Mouse (Mus musculus): ENCODE results near the gene Atf7ip. TPM values are rescaled to one million over a fixed set of nuclear protein-coding genes. Genes with fewer than 3 reads are reported as not detected.

Atf7ip gene
- total and polyA plus RNA-seq, 2 experiments from 2014 or later: 28.7 to 43.1 TPM

DNA sequence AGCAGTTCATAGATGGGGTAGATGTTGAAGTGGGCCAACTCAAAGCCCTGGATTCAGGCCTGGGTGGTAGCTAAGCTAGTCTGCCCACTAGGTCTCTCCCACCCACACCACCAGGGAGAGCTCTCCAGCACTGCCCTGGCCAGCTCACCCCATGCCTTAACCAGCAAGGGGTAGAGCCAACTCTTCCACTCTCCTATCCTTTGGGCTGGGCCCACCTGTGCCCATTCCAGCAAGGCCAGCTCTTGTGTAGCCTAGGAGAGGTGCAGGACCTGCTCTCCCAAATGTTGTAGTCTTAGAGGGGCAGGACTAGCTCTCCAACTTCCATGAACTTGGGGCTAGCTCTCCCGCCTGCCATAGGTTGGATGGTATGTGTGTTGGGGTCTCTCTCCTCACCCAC is 18.4 kb upstream of the Atf7ip start:
- ATAC-seq (ENCODE audit: low FRiP score) (no peak), DNase-seq (ENCODE audit: low spot score) (no peak)
- H3K4me1 ChIP-seq (ENCODE audit: insufficient read depth, low read length): no peaks in the 10 kb centered on the region
- no peak overlapping the region for H3K4me2 ChIP-seq (ENCODE audit: low read depth, low read length, poor library complexity, severe bottlenecking)
- no peaks in the 10 kb centered on the region for H3K36me3 ChIP-seq (ENCODE audit: insufficient read depth, low read length)
- no peaks in the 10 kb centered on the region for H3K27me3 ChIP-seq (ENCODE audit: insufficient read depth, low read length)
- H3K4me3 ChIP-seq (ENCODE audit: low read depth, low read length): no peak overlapping the region
- no peak overlapping the region for H3K27ac ChIP-seq (ENCODE audit: low read depth, low read length)
- WGBS: 95% methylated on average over 1 of the region's 1 CpGs
- no peak for TF ChIP-seq CTCF (IDR thresholded peaks at IDR 0.05)
- no peaks in the 10 kb centered on the region for H3K9me3 ChIP-seq (ENCODE audit: low read length)
- H3K9ac ChIP-seq (replicated peaks; ENCODE audit: low read length, poor library complexity, severe bottlenecking): no peak overlapping the region

DNA sequence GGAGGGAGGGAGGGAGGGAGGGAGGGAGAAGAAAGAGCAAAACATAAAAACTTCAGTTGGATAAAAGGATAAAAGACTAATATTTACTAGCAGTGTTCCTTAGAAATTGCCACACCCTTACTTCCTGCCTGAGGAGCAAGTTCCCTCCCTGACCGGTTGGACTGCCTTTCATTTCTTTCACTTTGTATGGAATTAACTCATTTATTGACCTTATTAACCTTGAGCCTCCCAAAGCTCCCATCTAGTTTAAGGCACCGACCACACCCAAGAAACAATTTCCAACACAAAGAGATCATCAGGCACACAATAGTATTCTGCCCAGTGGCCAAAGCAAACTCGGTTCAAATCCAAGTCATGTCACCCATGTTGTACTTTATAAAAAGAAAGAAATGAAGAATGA is 16.1 kb upstream of the Atf7ip start:
- 74% methylated on average over 3 of the region's 3 CpGs for WGBS
- ATAC-seq (ENCODE audit: low FRiP score): no peak
- H3K9me3 ChIP-seq (ENCODE audit: low read length): no peaks in the 10 kb centered on the region
- no peak for TF ChIP-seq CTCF (IDR thresholded peaks at IDR 0.05)
- H3K4me1 ChIP-seq (ENCODE audit: insufficient read depth, low read length): no peaks in the 10 kb centered on the region
- H3K36me3 ChIP-seq (ENCODE audit: insufficient read depth, low read length): no peaks in the 10 kb centered on the region
- no peak overlapping the region for H3K4me3 ChIP-seq (ENCODE audit: low read depth, low read length)
- no peak for DNase-seq (ENCODE audit: low spot score)
- H3K27me3 ChIP-seq (ENCODE audit: insufficient read depth, low read length): no peaks in the 10 kb centered on the region
- H3K27ac ChIP-seq (ENCODE audit: low read depth, low read length): no peak overlapping the region
- H3K4me2 ChIP-seq (ENCODE audit: low read depth, low read length, poor library complexity, severe bottlenecking): no peak overlapping the region
- H3K9ac ChIP-seq (replicated peaks; ENCODE audit: low read length, poor library complexity, severe bottlenecking): no peak overlapping the region

DNA sequence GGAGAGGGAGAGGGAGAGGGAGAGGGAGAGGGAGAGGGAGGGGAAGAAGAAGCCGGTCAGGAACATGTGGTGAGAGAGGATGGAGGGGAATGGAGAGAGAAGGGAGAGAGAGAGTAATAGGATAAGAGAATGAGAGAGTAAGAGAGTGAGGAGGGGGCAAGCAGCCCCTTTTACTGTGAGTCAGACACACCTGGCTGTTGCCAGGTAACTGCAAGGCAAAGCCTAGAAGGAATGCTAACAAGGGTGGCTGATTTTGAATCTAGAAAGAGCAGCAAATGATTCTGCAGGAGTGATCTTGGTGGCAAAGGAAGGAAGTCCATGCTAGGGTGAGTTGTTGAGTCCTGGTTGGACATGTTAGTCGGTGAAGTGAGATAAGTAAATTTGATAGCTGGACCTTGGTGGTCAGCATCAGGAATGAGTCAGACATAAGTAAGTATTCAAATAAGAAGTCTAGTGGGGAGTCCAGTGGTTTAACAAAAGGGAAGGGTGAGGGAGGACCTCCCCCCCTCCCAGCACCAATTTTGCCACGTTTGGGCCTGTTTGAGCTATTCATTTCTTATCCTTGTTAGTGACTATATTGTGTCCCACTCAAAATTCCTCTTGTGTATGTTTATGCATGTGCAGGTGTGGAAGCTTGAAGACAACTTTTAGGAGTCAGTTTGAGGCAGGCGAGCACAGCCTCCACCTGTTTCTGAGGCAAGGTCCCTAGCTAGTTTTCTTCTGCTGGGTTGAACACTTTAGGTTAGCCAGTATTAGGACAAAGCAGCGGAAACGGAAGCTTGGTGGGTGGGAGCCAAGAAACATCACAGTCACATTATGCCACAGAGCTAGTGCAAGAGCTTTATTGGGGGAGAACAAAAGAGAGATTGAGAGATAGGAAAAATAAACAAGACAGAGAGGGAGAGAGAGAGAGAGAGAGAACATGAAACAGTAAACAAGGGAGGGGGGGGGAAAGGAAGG is 15.2 kb upstream of the Atf7ip start:
- Histone ChIP-seq H3K9ac (replicated peaks; ENCODE audit: low read length, poor library complexity, severe bottlenecking) (no peak overlapping the region), H3K27ac (ENCODE audit: low read depth, low read length) (no peak overlapping the region), H3K27me3 (ENCODE audit: insufficient read depth, low read length) (no peaks in the 10 kb centered on the region), H3K4me1 (ENCODE audit: insufficient read depth, low read length) (no peaks in the 10 kb centered on the region), H3K9me3 (ENCODE audit: low read length) (no peaks in the 10 kb centered on the region), H3K4me2 (ENCODE audit: low read depth, low read length, poor library complexity, severe bottlenecking) (no peak overlapping the region), H3K4me3 (ENCODE audit: low read depth, low read length) (no peak overlapping the region), H3K36me3 (ENCODE audit: insufficient read depth, low read length) (no peaks in the 10 kb centered on the region)
- WGBS: 69% methylated on average over 6 of the region's 6 CpGs
- DNase-seq (ENCODE audit: low spot score) (no peak), ATAC-seq (ENCODE audit: low FRiP score) (no peak)
- no peak for TF ChIP-seq CTCF (IDR thresholded peaks at IDR 0.05)

DNA sequence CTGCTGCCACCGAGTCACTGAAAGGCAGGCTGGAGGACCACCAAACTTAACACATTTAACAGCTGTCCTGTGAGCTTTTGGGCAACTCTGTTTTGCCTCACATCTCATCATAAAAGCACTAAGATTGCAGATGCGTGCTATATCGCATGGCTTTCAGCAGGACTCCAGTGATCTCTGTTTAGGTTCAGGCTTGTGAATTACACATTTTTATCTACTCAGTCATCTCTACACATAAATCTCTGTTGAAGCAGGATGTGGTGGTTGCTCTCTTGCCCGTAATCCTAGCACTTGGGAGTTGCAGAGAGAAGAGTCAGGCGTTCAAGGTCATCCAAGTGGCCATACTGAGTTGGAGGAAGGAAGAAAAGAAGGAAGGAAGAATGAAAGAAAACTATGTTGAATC is 14.3 kb upstream of the Atf7ip start:
- DNase-seq (ENCODE audit: low spot score): no peak
- Histone ChIP-seq H3K4me2 (ENCODE audit: low read depth, low read length, poor library complexity, severe bottlenecking) (no peak overlapping the region), H3K4me1 (ENCODE audit: insufficient read depth, low read length) (no peaks in the 10 kb centered on the region), H3K9me3 (ENCODE audit: low read length) (no peaks in the 10 kb centered on the region), H3K27ac (ENCODE audit: low read depth, low read length) (no peak overlapping the region), H3K36me3 (ENCODE audit: insufficient read depth, low read length) (no peaks in the 10 kb centered on the region), H3K4me3 (ENCODE audit: low read depth, low read length) (no peak overlapping the region), H3K9ac (replicated peaks; ENCODE audit: low read length, poor library complexity, severe bottlenecking) (no peak overlapping the region), H3K27me3 (ENCODE audit: insufficient read depth, low read length) (no peaks in the 10 kb centered on the region)
- no peak for TF ChIP-seq CTCF (IDR thresholded peaks at IDR 0.05)
- no peak for ATAC-seq (ENCODE audit: low FRiP score)
- 90% methylated on average over 5 of the region's 5 CpGs for WGBS

DNA sequence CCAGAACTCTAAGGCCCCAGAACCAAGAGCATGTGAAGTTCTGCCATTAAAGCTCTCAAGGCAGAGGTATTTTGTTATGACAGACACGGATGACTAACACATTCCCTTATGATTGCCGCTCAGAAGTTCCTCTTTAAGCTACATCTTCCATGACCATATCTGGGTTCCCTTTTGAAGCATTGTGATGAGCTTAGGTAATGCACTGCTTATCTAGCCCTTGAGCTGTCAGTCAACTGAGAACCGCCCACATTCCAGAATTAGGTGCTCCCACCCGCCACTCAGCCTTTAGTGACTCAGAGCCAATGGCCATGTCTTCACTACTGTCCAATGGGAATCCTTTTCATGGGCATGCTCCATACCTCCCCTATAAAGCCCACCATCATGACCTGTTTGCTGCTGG is 13.7 kb upstream of the Atf7ip start:
- Histone ChIP-seq H3K4me2 (ENCODE audit: low read depth, low read length, poor library complexity, severe bottlenecking) (no peak overlapping the region), H3K9me3 (ENCODE audit: low read length) (no peaks in the 10 kb centered on the region), H3K36me3 (ENCODE audit: insufficient read depth, low read length) (no peaks in the 10 kb centered on the region), H3K9ac (replicated peaks; ENCODE audit: low read length, poor library complexity, severe bottlenecking) (no peak overlapping the region), H3K27me3 (ENCODE audit: insufficient read depth, low read length) (no peaks in the 10 kb centered on the region), H3K4me3 (ENCODE audit: low read depth, low read length) (no peak overlapping the region), H3K4me1 (ENCODE audit: insufficient read depth, low read length) (no peaks in the 10 kb centered on the region), H3K27ac (ENCODE audit: low read depth, low read length) (no peak overlapping the region)
- WGBS: 96% methylated on average over 4 of the region's 4 CpGs
- DNase-seq (ENCODE audit: low spot score): no peak
- ATAC-seq (ENCODE audit: low FRiP score): no peak
- TF ChIP-seq CTCF (IDR thresholded peaks at IDR 0.05): no peak

DNA sequence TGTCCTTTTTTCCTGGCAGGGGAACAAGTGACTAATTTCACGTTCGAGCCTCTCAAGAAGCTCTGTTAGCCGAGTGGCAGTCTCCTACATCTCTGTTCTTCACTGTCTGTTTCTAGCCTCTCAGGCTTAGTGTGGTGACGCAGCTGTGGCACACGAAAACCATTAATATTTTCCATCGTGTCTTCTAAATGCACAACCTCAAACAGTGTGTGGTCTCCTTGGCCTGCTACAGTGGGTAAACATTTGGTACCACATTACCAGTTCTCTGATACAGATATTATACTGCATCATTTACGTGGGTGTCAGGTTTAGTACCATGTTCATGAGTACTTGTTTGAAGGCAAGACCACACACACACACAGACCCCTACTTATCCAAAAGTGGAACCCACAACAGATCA is 12.5 kb upstream of the Atf7ip start:
- WGBS: 91% methylated on average over 7 of the region's 7 CpGs
- no peak overlapping the region for H3K4me2 ChIP-seq (ENCODE audit: low read depth, low read length, poor library complexity, severe bottlenecking)
- no peak overlapping the region for H3K4me3 ChIP-seq (ENCODE audit: low read depth, low read length)
- H3K36me3 ChIP-seq (ENCODE audit: insufficient read depth, low read length): no peaks in the 10 kb centered on the region
- H3K9ac ChIP-seq (replicated peaks; ENCODE audit: low read length, poor library complexity, severe bottlenecking): no peak overlapping the region
- TF ChIP-seq CTCF (IDR thresholded peaks at IDR 0.05): no peak
- H3K27ac ChIP-seq (ENCODE audit: low read depth, low read length): no peak overlapping the region
- DNase-seq (ENCODE audit: low spot score): no peak
- no peaks in the 10 kb centered on the region for H3K4me1 ChIP-seq (ENCODE audit: insufficient read depth, low read length)
- no peak for ATAC-seq (ENCODE audit: low FRiP score)
- H3K27me3 ChIP-seq (ENCODE audit: insufficient read depth, low read length): no peaks in the 10 kb centered on the region
- H3K9me3 ChIP-seq (ENCODE audit: low read length): no peaks in the 10 kb centered on the region
